Mouse (Mus musculus) adrenal gland, postnatal 14 days (tissue): ENCODE measurements at regions not wholly inside any gene's neighbourhood (a gene's known extent, or its start where the extent isn't known, plus 50 kb on each side); places are given as distances from the start of the nearest gene placed in this dataset.

Experiments
- DNase-seq: peaks from one replicate; pipeline ENCODE4 v3.0.0; 2021; ENCODE audit warnings: mixed read lengths

GRCm38 (mm10) chr3:147041201-147041600 lies 189.0 kb downstream of the Ttll7 start:
- no peak for DNase-seq

- DNase-seq: no peak
Measured at GRCm38 (mm10) chr3:147042911-147043310, 190.7 kb downstream of the Ttll7 start.

GRCm38 (mm10) chr3:147046634-147047033 lies 194.5 kb downstream of the Ttll7 start:
- DNase-seq: no peak

DNA sequence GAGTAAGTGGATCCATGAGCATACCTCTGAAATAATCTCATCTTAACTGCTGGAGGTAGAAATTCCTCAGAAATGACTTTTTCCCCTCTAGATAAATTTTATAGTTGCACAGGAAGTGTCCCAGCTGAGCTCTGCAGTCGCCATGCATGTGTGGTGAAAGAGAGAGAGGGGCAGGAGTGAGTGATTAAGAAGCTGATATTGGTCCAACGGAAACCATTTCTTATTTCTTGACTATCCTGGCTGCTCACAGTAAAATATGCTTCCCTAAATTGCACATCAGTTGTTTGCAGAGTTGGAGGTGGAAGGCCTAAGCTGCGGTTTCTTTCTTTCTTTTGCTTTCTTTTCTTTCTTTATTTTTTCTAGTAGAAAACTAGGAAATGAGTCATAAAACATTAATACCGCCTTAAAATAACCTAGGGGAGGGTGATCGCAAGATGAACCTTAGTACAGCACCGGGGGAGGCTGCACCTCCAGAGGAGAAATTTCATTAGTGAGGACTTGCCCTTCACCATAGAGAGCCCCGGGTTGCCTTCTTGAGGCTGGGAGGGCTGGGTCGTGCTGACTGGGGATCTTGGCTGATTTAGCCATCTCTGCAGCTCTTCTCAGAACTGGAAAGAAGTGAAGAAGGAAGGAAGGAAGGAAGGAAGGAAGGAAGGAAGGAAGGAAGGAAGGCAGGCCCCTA lies 202.1 kb downstream of the Ttll7 start:
- DNase-seq: no peak

GRCm38 (mm10) chr3:147057874-147058273 lies 205.7 kb downstream of the Ttll7 start:
- no peak for DNase-seq

DNA sequence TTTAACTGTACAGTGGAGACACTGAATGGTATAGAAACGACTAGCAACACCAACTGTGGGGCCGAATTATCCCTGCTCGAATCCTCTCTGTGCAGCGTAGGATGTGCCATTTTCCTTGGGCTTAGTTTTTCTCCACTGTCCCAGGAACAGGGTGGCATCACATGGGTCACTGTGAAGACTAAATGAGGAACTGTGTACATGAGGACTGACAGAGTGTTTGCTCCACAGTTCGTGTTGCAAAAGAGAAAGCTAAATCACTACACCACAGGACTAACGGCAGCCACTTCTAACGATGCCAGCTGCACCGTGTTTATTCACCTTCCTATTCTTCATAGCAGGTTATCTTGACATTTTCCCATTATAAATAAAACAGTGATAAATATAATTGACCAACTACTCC lies 208.5 kb downstream of the Ttll7 start:
- no peak for DNase-seq

GRCm38 (mm10) chr3:147062451-147062850 lies 210.3 kb downstream of the Ttll7 start:
- DNase-seq: no peak

DNA sequence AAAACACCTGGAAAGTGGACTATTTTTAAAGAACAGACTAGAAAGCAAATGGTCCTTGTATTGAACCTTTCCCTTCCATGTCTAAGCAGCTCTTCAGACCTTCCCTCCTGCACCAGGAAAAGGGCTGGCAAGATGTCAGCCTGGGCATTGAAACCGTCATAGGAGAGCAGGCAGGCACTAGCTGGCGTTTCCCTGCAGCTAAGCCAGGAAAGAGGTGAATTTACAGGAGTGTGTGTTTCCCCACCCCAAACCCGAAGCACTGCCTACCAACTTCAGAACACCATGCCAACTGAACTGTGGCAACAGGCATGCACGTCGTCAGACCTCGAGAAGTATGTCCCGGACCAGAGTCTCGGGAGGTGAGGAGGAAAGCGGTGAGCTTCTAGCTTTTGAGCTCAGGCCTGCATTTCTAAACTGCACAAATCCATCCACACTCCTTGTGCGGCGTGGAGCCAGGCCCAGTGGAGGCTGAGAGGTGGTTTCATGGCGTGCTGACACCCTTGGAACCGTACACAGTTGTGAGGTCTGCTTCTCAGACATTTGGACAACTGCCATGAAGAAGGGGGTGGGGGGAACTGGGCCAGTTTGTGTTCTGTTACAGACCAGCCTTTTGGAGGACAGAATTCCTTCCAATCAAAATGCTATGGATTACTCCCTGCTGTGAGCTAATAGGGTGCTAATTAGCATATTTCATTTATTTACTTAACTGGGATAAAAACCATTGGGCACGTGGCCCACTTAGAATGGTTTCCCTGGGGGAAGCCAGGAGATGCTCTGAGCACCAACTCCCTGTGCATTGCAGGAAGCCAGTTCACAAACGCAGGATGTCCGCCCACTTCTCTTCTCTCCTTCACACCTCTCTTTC lies 211.6 kb downstream of the Ttll7 start:
- DNase-seq: peak; percentile 21

- no peak for DNase-seq
Measured at GRCm38 (mm10) chr3:147064443-147064868, 212.3 kb downstream of the Ttll7 start.

- DNase-seq: no peak
Measured at GRCm38 (mm10) chr3:147070972-147071371, 218.8 kb downstream of the Ttll7 start.

DNA sequence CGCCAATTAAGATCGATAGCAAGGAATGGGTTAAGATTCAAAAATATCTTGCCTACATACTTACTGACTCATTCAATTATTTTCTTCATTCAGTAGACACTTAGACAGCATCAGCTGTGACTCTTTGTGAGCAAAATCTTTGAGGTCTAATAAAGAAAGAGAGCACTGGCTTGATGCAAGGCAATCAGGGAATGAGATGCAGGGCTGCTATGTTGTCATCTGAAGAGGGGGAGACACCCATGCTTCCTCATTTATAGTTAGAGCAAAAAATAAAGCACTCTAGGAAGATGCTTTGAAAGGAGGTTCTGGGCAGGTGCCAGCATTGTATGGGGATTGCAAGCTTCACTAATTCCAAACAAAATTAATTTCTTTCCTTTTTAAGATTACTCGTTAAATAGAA lies 228.0 kb downstream of the Ttll7 start:
- no peak for DNase-seq

GRCm38 (mm10) chr3:147080768-147081448 lies 228.7 kb downstream of the Ttll7 start:
- DNase-seq: no peak

- DNase-seq: no peak
Measured at GRCm38 (mm10) chr3:147081763-147082162, 229.6 kb downstream of the Ttll7 start.

GRCm38 (mm10) chr3:147082255-147082943 lies 230.2 kb downstream of the Ttll7 start:
- no peak for DNase-seq

DNA sequence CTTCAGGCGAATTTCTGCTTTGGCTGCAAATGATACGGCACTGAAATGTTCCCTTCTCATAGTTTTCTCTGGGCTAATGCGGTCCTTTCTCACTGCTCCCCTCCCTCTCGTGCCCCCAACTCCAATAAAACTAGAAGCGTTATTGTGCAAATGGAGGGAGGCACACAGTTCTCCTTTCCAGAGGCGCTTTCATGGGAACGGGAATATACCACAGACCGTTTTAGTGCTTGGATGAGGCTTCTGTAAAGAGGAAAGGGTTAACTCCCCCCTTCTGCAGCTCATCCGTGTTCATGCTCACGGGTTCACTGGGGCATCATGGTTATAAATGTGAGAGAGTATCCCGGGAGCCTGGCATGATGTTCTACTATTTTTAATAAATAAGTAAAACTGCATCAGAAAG lies 231.2 kb downstream of the Ttll7 start:
- no peak for DNase-seq

GRCm38 (mm10) chr3:147083823-147084222 lies 231.7 kb downstream of the Ttll7 start:
- DNase-seq: no peak

GRCm38 (mm10) chr3:147084624-147085189 lies 232.5 kb downstream of the Ttll7 start:
- DNase-seq: no peak

- peak; percentile 47 for DNase-seq
Measured at GRCm38 (mm10) chr3:147088171-147088570, 236.0 kb downstream of the Ttll7 start.

- no peak for DNase-seq
Measured at GRCm38 (mm10) chr3:147089716-147090115, 237.5 kb downstream of the Ttll7 start.

GRCm38 (mm10) chr3:147092188-147093075 lies 240.3 kb downstream of the Ttll7 start:
- DNase-seq: no peak

DNA sequence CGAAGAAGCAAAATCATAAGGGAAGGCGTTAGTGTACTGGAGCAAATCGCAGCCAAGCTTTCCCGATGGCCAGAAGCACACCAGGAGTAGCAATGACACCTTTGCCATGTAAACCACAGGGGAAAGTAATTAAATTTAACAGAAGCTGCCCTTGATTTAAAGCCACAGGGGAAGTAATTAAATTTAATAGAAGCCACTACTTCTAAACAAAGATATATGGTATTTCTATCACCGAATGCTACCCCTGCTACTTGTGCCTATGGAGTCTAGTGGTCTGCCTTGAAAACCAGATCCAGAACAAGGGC lies 240.9 kb downstream of the Ttll7 start:
- DNase-seq: no peak
